Mouse (Mus musculus) kidney, embryonic 14.5 days (tissue): ENCODE results near the gene Zfp788. TPM values are rescaled to one million over a fixed set of nuclear protein-coding genes. Genes with fewer than 3 reads are reported as not detected.
"Not testable (repeated sequence)": the region's sequence is repeated elsewhere in the genome, so short reads cannot be mapped to it uniquely, and the experiment has no call there.

ENCODE experiments used
- ATAC-seq: fragments of 200-750 bp; cut with Nextera tagmentation; 2 replicates; pipeline ENCODE4 v1.8.0; 2017; ENCODE audit warnings: moderate number of reproducible peaks, mild to moderate bottlenecking, moderate TSS enrichment, moderate library complexity; ENCODE audit not compliant: low FRiP score, low TSS enrichment
- H3K27ac ChIP-seq: fragments of 300-500 bp; sonication (generic); 2 replicates; pipeline ENCODE4 v1.5.1; 2014; ENCODE audit warnings: low read depth, mild to moderate bottlenecking, low read length, moderate library complexity, mixed read lengths
- H3K27me3 ChIP-seq: fragments of 300-500 bp; sonication (generic); 2 replicates; pipeline ENCODE4 v1.6.1; 2014; ENCODE audit warnings: mild to moderate bottlenecking, low read length; ENCODE audit not compliant: control insufficient read depth, insufficient read depth
- H3K36me3 ChIP-seq: fragments of 300-500 bp; sonication (generic); 2 replicates; pipeline ENCODE4 v1.6.1; 2014; ENCODE audit warnings: low read length, mixed read lengths; ENCODE audit not compliant: control insufficient read depth, insufficient read depth
- H3K4me1 ChIP-seq: fragments of 300-500 bp; sonication (generic); 2 replicates; pipeline ENCODE4 v1.6.1; 2014; ENCODE audit warnings: low read length, mixed read lengths; ENCODE audit not compliant: control insufficient read depth, insufficient read depth
- H3K4me2 ChIP-seq: fragments of 300-500 bp; sonication (generic); replicated peaks from 2 replicates; pipeline ENCODE4 v1.6.1; 2014; ENCODE audit warnings: low read depth, mild to moderate bottlenecking, low read length
- H3K4me3 ChIP-seq: fragments of 300-500 bp; sonication (generic); 2 replicates; pipeline ENCODE4 v1.5.1; 2014; ENCODE audit warnings: mild to moderate bottlenecking, low read length
- H3K9ac ChIP-seq: fragments of 300-500 bp; sonication (generic); 2 replicates; pipeline ENCODE4 v1.6.1; 2014; ENCODE audit warnings: low read depth, mild to moderate bottlenecking, low read length, moderate library complexity
- H3K9me3 ChIP-seq: fragments of 300-500 bp; sonication (generic); 2 replicates; pipeline ENCODE4 v1.6.1; 2016; ENCODE audit warnings: low read length; ENCODE audit not compliant: control insufficient read depth
- WGBS: fragments of 180-500 bp; shearing (Covaris S2); extraction: QIAGEN DNeasy Blood & Tissue Kit; methylation state at CpG from one replicate; pipeline ENCODE4 v1.1.7; 2014; 5-methylcytosine and 5-hydroxymethylcytosine counted together
- polyA plus RNA-seq: library from polyadenylated mRNA; unstranded; fragments of >200 nt; fragmentation: Nextera tagmentation; extraction: Ambion mirVana; gene quantifications from 2 replicates; pipeline ENCODE4 v1.2.1, GENCODE M21; 2014

Gene Zfp788
- polyA plus RNA-seq, 1 experiment from 2014 or later = 14.7 TPM

DNA sequence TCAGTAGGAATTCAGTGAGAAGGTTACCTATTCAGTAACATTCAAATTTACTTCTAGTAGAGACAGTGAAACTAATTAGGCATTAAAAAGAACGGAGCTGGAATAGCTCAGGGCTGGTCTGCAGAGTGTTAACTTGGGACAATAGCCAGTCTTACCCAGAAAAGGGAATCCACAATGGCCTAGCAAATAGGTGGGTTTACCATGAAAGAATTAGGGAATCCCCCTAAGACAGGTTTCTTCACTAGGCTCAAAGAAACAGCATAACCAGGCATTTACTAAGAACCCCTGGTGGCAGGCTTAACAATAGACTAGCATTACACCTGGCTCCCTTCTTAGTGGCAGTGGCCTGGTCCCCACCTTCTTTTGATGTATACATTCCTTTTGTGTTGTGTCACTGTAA is 41.3 kb downstream of the Zfp788 start:
- H3K36me3 ChIP-seq, H3K4me2 ChIP-seq, H3K27me3 ChIP-seq, H3K9ac ChIP-seq, H3K4me1 ChIP-seq, H3K27ac ChIP-seq, ATAC-seq, H3K9me3 ChIP-seq, H3K4me3 ChIP-seq: not testable (repeated sequence)
- WGBS = 62% methylated on average over 1 of the region's 1 CpGs

Other genes with a start within 250 kb of the Zfp788 start
- 12.9 and 15.7 TPM in 2 replicates for gene AI987944, start 239.8 kb upstream of the Zfp788 start, polyA plus RNA-seq
- 0.24 and 0.38 TPM in 2 replicates for gene Vmn2r57, start 184.5 kb upstream of the Zfp788 start, polyA plus RNA-seq
- gene Gm20449, start 133.8 kb upstream of the Zfp788 start, polyA plus RNA-seq = 0.13 TPM in 1 of 2 replicates, not detected in the other
- gene AW146154, start 133.3 kb upstream of the Zfp788 start, polyA plus RNA-seq = 9.2 and 11.5 TPM in 2 replicates
- 0.13 TPM in 1 of 2 replicates, not detected in the other for gene Gm6871, start 59.5 kb upstream of the Zfp788 start, polyA plus RNA-seq
- gene 2610021A01Rik, start 34.0 kb upstream of the Zfp788 start, polyA plus RNA-seq = 11.2 and 17.6 TPM in 2 replicates
- gene Vmn2r58, start 239.5 kb downstream of the Zfp788 start, polyA plus RNA-seq = not detected in 2 replicates